Mouse (Mus musculus) limb, embryonic 12.5 days (tissue): ENCODE measurements around the gene Ntn3. TPM values are rescaled to one million over a fixed set of nuclear protein-coding genes. Genes with fewer than 3 reads are reported as not detected.

Source experiments
- ATAC-seq: fragments of 200-750 bp; cut with Nextera tagmentation; 2 replicates; pipeline ENCODE4 v1.8.0; 2017; ENCODE audit warnings: low read depth, moderate TSS enrichment; ENCODE audit not compliant: insufficient number of reproducible peaks, insufficient read depth, low FRiP score, low TSS enrichment
- H3K27ac ChIP-seq: fragments of 300-500 bp; sonication (generic); 2 replicates; pipeline ENCODE4 v1.5.1; 2016; ENCODE audit warnings: mild to moderate bottlenecking, moderate library complexity
- H3K27me3 ChIP-seq: fragments of 300-500 bp; sonication (generic); 2 replicates; pipeline ENCODE4 v1.6.1; 2016; ENCODE audit warnings: mild to moderate bottlenecking, moderate library complexity
- H3K36me3 ChIP-seq: fragments of 300-500 bp; sonication (generic); 2 replicates; pipeline ENCODE4 v1.6.1; 2016; ENCODE audit warnings: mild to moderate bottlenecking, moderate library complexity
- H3K4me1 ChIP-seq: fragments of 300-500 bp; sonication (generic); replicated peaks from 2 replicates; pipeline ENCODE4 v1.6.1; 2016
- H3K4me2 ChIP-seq: fragments of 300-500 bp; sonication (generic); 2 replicates; pipeline ENCODE4 v1.6.1; 2016; ENCODE audit warnings: mild to moderate bottlenecking, moderate library complexity
- H3K4me3 ChIP-seq: fragments of 300-500 bp; sonication (generic); replicated peaks from 2 replicates; pipeline ENCODE4 v1.5.1; 2016; ENCODE audit warnings: mild to moderate bottlenecking
- H3K9ac ChIP-seq: fragments of 300-500 bp; sonication (generic); replicated peaks from 2 replicates; pipeline ENCODE4 v1.6.1; 2016; ENCODE audit warnings: mild to moderate bottlenecking, moderate library complexity
- H3K9me3 ChIP-seq: fragments of 300-500 bp; sonication (generic); 2 replicates; pipeline ENCODE4 v1.6.1; 2016; ENCODE audit warnings: mild to moderate bottlenecking, moderate library complexity
- WGBS: fragments of 180-500 bp; shearing (Covaris S2); methylation state at CpG from one replicate; pipeline ENCODE4 v1.1.7; 2016; 5-methylcytosine and 5-hydroxymethylcytosine counted together
- polyA plus RNA-seq: library from polyadenylated mRNA; unstranded; fragments of >200 nt; fragmentation: Nextera tagmentation; extraction: Ambion mirVana; gene quantifications from 2 replicates; pipeline ENCODE4 v1.2.1, GENCODE M21; 2016

Ntn3 gene
- polyA plus RNA-seq, 1 experiment from 2014 or later, result 19.8 TPM

DNA sequence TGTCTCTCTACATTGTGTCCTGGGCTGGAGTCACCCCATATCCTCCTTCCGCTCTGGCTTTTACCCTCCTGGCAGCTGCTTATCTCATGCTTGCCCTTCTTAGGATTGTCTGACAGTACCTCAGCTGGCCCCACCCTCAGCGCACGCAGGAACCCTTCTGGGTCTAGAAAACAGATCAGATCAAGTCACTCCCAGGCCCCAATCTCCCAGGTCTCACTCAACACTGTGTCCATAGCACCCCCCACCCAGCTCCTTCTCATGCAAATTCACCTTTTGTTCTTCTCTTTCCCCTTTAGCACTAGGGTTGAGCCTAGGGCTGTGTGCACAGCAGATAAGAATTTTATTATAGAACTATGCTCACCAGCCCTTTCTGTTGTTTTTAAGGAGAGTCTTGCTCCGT is 6.3 kb downstream of the Ntn3 start:
- Histone ChIP-seq H3K9me3 (no peaks in the 10 kb centered on the region), H3K4me2 (peak overlapping the region; percentile 11; the same call in 1 of the 2 replicates), H3K4me1 (peaks cover 46% of the 10 kb centered on the region), H3K27me3 (peaks cover 23% of the 10 kb centered on the region), H3K36me3 (peaks cover 9% of the 10 kb centered on the region; the same call in 1 of the 2 replicates), H3K4me3 (no peak overlapping the region), H3K9ac (no peak overlapping the region), H3K27ac (no peak overlapping the region)
- no peak for ATAC-seq
- 51% methylated on average over 4 of the region's 4 CpGs for WGBS

DNA sequence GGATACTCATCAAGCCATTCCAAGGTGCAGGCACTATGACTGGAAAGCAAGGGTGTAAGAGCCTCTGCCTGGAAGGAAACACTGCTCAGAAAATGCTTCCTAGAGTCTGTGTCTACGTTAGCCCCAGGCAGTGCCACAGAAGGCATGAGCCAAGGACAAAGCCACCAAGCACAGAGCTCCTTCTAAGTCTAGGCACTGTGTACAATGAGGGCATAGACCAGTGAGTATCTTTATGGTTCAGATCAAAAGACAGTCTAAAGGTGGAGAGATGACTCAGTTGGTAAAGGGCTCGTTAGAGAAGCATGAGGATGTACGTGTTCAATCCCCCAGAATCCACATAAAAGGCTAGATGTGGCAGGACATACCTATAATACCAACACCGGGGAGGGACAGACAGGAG is 8.2 kb downstream of the Ntn3 start:
- WGBS, result 79% methylated on average over 4 of the region's 4 CpGs
- Histone ChIP-seq H3K4me3 (no peak overlapping the region), H3K27ac (no peak overlapping the region), H3K27me3 (peaks cover 3% of the 10 kb centered on the region; the same call in 1 of the 2 replicates), H3K9ac (no peak overlapping the region), H3K4me1 (peaks cover 26% of the 10 kb centered on the region), H3K36me3 (no peaks in the 10 kb centered on the region), H3K9me3 (no peaks in the 10 kb centered on the region), H3K4me2 (no peak overlapping the region)
- ATAC-seq, result no peak

DNA sequence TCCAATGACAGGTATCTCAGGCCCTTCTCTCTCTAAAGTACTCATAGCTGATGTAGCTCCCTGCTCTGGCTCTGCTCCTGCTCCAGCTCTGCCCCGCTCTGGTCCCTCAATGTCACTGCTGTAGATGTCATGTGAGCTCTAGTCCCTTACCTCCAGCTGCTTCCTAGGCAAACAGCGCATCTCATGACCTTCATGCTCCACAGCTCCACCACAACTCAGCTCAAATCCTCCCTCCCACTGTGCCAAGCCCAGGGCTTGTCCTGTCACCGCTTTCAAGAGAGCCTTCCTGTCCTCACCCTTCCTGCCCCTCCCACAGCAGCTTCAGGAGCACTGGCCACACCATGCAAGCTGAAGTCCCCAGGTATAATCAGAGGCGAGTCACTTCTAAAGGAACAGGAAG is 9.6 kb downstream of the Ntn3 start:
- H3K4me1 ChIP-seq, result peaks cover 18% of the 10 kb centered on the region
- WGBS, result 60% methylated on average over 4 of the region's 4 CpGs
- no peaks in the 10 kb centered on the region for H3K9me3 ChIP-seq
- H3K36me3 ChIP-seq, result no peaks in the 10 kb centered on the region
- no peak overlapping the region for H3K4me3 ChIP-seq
- no peak overlapping the region for H3K9ac ChIP-seq
- H3K27ac ChIP-seq, result no peak overlapping the region
- no peak for ATAC-seq
- no peak overlapping the region for H3K4me2 ChIP-seq
- H3K27me3 ChIP-seq, result no peaks in the 10 kb centered on the region

DNA sequence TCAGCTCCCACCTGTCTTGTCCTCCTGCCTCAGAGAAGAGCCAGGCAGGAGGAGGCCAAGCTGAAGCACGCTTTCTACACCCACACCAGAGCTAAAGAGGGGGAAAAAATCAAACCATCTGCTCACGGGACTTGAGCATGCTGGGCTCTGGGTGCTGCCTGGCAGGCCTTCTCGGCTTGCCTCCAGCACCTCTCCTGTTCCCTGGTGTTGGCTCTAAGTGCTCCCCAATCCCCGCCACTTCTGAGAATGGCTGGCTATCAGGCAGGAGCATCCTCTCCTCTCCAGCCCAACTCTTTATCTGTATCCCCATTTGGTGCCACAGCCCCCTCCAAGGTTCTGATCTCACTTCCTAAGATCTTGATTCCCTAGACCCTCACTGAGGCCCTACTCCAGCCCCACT is 10.1 kb downstream of the Ntn3 start:
- no peaks in the 10 kb centered on the region for H3K36me3 ChIP-seq
- H3K27ac ChIP-seq, result no peak overlapping the region
- ATAC-seq, result no peak
- no peaks in the 10 kb centered on the region for H3K27me3 ChIP-seq
- H3K9me3 ChIP-seq, result no peaks in the 10 kb centered on the region
- H3K4me3 ChIP-seq, result no peak overlapping the region
- no peak overlapping the region for H3K9ac ChIP-seq
- 74% methylated on average over 4 of the region's 4 CpGs for WGBS
- H3K4me2 ChIP-seq, result no peak overlapping the region
- H3K4me1 ChIP-seq, result peaks cover 18% of the 10 kb centered on the region

DNA sequence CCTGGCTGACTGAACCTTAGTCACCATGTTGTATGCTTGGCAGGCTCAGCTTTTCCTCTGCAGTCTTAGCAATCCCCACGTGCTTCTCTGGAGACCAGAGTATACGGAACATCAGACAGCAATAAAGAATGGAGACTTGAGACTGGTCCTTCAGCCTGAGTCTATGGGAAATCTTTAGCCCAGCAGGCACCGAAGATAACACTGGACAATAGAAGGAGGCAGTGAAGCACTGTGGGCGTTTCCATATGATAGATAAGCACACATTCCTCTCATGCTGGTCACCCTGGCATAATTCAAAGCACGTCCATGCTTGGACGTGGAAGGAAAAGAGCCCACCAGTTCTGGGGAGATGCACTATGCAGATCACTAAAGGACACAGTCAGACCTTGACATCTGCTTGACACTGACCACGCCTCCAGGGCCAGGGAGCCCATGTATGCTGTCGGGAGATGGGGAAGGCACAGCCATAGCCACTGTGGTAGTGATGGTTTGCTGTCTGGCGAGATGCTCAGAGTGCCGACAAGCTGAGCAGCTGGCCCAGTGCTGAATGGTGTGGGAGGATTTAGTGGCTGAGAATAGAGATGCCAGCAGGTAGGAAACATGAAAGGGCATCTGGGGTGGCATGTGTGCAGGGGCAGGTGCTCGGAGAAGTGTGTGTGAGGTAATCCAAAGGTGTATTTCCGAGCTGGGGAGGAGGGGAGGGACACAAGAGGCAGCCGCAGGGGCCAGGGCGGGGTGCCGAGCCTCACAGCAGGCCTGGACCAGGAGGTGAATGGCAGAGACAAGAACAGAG is 12.1 kb downstream of the Ntn3 start:
- Histone ChIP-seq H3K4me2 (no peak overlapping the region), H3K9me3 (no peaks in the 10 kb centered on the region), H3K36me3 (no peaks in the 10 kb centered on the region), H3K27me3 (no peaks in the 10 kb centered on the region), H3K4me1 (peaks cover 13% of the 10 kb centered on the region), H3K9ac (no peak overlapping the region), H3K4me3 (no peak overlapping the region), H3K27ac (no peak overlapping the region)
- no peak for ATAC-seq
- 72% methylated on average over 15 of the region's 15 CpGs for WGBS

DNA sequence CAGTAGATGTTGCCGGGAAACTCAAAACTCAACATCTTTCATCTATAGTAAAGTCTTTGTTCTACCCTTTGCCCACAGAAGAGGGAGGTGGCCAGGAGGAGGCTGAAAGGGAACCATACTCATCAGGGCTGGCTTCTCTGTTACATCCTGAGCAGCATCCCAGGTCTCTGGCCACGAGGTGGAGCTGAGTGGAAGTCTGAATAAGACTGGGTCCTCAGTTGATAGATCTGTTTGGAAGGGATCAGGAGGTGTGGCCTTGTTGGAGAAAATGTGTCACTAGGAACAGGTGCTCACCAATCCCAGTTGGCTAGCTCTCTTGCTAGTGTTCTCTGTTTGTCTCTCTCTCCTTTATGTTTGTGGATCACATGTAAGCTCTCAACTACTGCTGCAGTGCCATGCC is 14.0 kb downstream of the Ntn3 start:
- no peak overlapping the region for H3K4me3 ChIP-seq
- H3K4me2 ChIP-seq, result no peak overlapping the region
- H3K4me1 ChIP-seq, result peaks cover 18% of the 10 kb centered on the region
- WGBS, result 63% methylated on average over 2 of the region's 2 CpGs
- no peak for ATAC-seq
- H3K9me3 ChIP-seq, result no peaks in the 10 kb centered on the region
- no peak overlapping the region for H3K27ac ChIP-seq
- no peak overlapping the region for H3K9ac ChIP-seq
- H3K27me3 ChIP-seq, result no peaks in the 10 kb centered on the region
- H3K36me3 ChIP-seq, result no peaks in the 10 kb centered on the region

DNA sequence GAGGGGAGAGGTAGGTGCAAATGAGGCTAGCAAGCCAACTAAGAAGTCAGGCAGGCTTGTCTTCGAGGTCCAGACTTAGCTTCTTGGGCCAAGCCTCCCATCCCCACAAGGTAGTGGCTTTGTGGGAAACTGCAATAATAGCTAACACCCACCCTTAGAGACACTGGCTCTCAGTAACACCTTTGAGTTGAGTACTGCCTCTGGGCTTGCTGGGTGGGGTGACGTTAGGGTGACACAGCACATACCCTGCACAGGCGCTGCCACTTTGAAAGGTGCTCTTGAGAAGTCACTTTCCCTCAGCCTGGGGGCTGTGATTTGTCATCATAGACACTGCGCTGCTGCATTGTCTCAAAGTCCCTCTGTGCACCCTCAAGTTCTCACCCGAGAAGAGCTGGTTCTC is 15.6 kb downstream of the Ntn3 start:
- Histone ChIP-seq H3K4me3 (no peak overlapping the region), H3K4me1 (peaks cover 18% of the 10 kb centered on the region), H3K4me2 (no peak overlapping the region), H3K9me3 (no peaks in the 10 kb centered on the region), H3K36me3 (peaks cover 6% of the 10 kb centered on the region; the same call in 1 of the 2 replicates), H3K9ac (no peak overlapping the region), H3K27ac (no peak overlapping the region), H3K27me3 (no peaks in the 10 kb centered on the region)
- peak; percentile 8; the same call in 1 of the 2 replicates for ATAC-seq
- WGBS, result 83% methylated on average over 5 of the region's 5 CpGs

DNA sequence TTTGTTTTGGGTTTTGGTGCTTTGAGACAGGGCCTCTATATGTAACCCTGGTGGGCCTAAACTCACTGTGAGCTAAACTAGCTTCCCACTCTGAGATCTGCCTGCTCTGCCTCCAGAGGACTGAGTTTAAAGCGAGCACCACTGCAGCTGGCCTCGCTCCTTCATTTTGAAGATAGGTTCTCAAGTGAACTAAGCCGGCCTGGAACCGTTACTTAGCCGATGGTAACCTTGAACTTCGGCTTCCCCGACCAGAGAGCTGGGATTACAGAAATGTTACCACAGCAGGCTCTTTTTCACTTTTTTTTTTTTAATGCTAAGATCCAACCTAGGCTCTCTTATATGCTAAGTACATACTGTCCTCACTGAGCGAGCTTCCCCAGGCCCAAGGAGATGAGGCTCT is 16.1 kb downstream of the Ntn3 start:
- no peak overlapping the region for H3K27ac ChIP-seq
- peaks cover 11% of the 10 kb centered on the region; the same call in 1 of the 2 replicates for H3K36me3 ChIP-seq
- no peak overlapping the region for H3K4me2 ChIP-seq
- 82% methylated on average over 8 of the region's 8 CpGs for WGBS
- no peaks in the 10 kb centered on the region for H3K27me3 ChIP-seq
- peaks cover 18% of the 10 kb centered on the region for H3K4me1 ChIP-seq
- no peak overlapping the region for H3K9ac ChIP-seq
- H3K9me3 ChIP-seq, result no peaks in the 10 kb centered on the region
- no peak overlapping the region for H3K4me3 ChIP-seq
- no peak for ATAC-seq

DNA sequence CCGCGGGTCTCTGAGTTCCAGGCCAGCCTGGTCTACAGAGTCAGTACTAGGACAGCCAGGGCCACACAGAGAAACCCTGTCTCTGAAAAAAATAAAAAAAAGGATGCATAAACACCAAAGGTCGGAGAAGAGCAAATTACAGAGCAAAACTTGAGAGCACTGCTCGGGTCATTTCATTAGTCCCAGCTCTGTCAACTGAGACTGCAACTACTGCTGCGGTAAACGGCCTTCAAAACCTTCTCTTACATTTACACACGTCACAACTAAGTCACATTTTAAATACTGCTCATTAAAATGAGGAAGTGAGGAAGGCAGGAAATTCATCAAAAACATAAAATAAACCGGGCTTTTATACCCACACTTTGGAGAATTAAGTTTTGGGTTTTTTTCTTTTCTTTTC is 16.5 kb downstream of the Ntn3 start:
- WGBS, result 68% methylated on average over 8 of the region's 8 CpGs
- no peak for ATAC-seq
- no peak overlapping the region for H3K4me3 ChIP-seq

DNA sequence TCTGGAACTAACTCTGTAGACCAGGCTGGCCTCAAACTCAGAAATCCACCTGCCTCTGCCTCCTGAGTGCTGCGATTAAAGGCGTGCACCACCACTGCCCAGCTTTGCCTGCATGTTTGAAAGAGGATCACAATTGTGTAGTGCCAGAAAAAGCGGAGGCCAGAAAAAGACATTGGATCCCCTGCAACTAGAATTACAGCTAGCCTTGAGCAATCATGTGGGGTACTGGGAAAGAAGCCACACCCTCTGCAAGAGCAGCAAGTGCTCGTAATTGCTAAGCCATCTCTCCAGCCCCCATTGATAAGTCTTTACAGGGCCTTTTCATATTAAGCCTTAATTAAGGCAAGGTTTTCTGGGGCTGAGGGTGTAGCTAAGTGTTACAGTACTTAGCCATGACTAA is 17.9 kb downstream of the Ntn3 start:
- H3K36me3 ChIP-seq, result peaks cover 17% of the 10 kb centered on the region
- H3K9ac ChIP-seq, result no peak overlapping the region
- no peak for ATAC-seq
- no peaks in the 10 kb centered on the region for H3K27me3 ChIP-seq
- no peaks in the 10 kb centered on the region for H3K9me3 ChIP-seq
- H3K4me2 ChIP-seq, result no peak overlapping the region
- no peak overlapping the region for H3K4me3 ChIP-seq
- H3K27ac ChIP-seq, result no peak overlapping the region
- 71% methylated on average over 4 of the region's 4 CpGs for WGBS
- peaks cover 18% of the 10 kb centered on the region for H3K4me1 ChIP-seq

More for the DNA sequence above, 16.5 kb downstream of the Ntn3 start:
- Histone ChIP-seq H3K27me3 (no peaks in the 10 kb centered on the region), H3K4me2 (no peak overlapping the region), H3K36me3 (peaks cover 15% of the 10 kb centered on the region), H3K9ac (no peak overlapping the region), H3K4me1 (peaks cover 18% of the 10 kb centered on the region), H3K27ac (no peak overlapping the region), H3K9me3 (no peaks in the 10 kb centered on the region)

DNA sequence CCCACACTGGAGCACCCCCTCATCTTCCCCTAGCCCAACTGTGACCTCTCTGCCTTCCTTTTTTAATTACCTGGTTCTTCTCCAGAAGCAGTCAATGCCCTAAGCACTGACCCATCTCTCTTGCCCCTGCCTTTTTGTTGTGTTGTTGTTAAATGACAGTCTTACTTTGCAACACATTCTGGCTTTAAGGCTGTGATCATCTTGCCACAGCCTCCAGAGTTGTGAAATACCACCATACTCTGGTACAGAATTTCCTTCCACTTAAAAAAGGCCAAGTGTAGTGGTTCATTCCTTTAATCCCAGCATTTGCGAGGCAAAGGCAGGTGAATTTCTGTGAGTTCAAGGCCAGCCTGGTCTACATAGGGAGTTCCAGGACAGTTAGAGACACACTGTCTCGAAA is 18.4 kb downstream of the Ntn3 start:
- Histone ChIP-seq H3K27ac (no peak overlapping the region), H3K9me3 (no peaks in the 10 kb centered on the region), H3K4me1 (peaks cover 18% of the 10 kb centered on the region), H3K27me3 (no peaks in the 10 kb centered on the region), H3K4me3 (no peak overlapping the region), H3K9ac (no peak overlapping the region), H3K36me3 (peaks cover 21% of the 10 kb centered on the region), H3K4me2 (no peak overlapping the region)
- ATAC-seq, result no peak
- 80% methylated on average over 2 of the region's 2 CpGs for WGBS

DNA sequence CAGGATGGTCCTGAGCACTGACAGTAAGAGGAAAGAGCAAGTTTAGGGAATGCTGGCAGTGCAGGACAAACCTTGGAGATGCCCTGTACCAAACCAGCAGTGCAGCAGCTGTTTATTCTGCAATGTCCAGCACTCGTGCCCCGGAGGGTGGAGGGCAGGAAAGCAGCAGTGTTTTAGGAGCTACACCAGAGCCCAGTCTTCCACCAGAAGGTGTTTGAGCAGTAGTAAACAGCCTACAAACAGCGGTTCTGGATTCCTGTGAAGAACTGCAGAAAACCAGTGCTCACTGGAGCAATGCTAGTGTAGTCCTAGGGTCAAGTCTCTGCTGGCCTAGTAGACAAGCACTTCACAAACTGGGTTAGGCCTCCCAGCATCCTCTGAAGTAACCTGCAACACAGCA is 35.1 kb downstream of the Ntn3 start:
- Histone ChIP-seq H3K9ac (no peak overlapping the region), H3K27me3 (no peaks in the 10 kb centered on the region), H3K27ac (no peak overlapping the region), H3K4me2 (no peak overlapping the region), H3K4me3 (no peak overlapping the region), H3K4me1 (peaks cover 7% of the 10 kb centered on the region), H3K9me3 (no peaks in the 10 kb centered on the region), H3K36me3 (no peaks in the 10 kb centered on the region)
- WGBS, result 72% methylated on average over 3 of the region's 3 CpGs
- no peak for ATAC-seq
